Mouse (Mus musculus) heart, postnatal 0 days (tissue): ENCODE results near the gene Arl8a.

ENCODE experiments used
- CTCF ChIP-seq: IDR thresholded peaks from 2 replicates; pipeline ENCODE4 v1.5.1; 2016; ENCODE audit warnings: antibody characterized with exemption, control low read depth, low read depth
- EP300 ChIP-seq: IDR thresholded peaks from 2 replicates; pipeline ENCODE4 v1.6.1; 2016; ENCODE audit warnings: antibody characterized with exemption, low read depth

- no peak for TF ChIP-seq CTCF
- TF ChIP-seq EP300 = no peak
These were observed 23.7 kb downstream of the Arl8a start for GRCm38 (mm10) chr1:135170299-135170698.
